Mouse (Mus musculus): ENCODE data around the gene Sgcg. TPM values are rescaled to one million over a fixed set of nuclear protein-coding genes. Genes with fewer than 3 reads are reported as not detected.

Gene Sgcg
- total and polyA plus RNA-seq, 3 experiments = 105 to 235 (median 181) TPM

GRCm38 (mm10) chr14:61229763-61230162 lies 28.5 kb downstream of the Sgcg start:
- TF ChIP-seq EP300 (IDR thresholded peaks at IDR 0.05; ENCODE audit: insufficient read depth, low read depth, low read length) (no peak), CTCF (IDR thresholded peaks at IDR 0.05) (no peak), POLR2A (IDR thresholded peaks at IDR 0.05; ENCODE audit: insufficient read depth, low read depth, low read length) (no peak)
- 75% methylated on average over 5 of the region's 5 CpGs for whole genome bisulfite sequencing
- Histone ChIP-seq H3K27ac (no peak overlapping the region), H3K9ac (ENCODE audit: low read depth, low read length) (no peak overlapping the region), H3K36me3 (ENCODE audit: control insufficient read depth, insufficient read depth, low read length) (no peaks in the 10 kb centered on the region), H3K4me1 (ENCODE audit: control insufficient read depth, insufficient read depth, low read length) (no peaks in the 10 kb centered on the region), H3K4me3 (no peak overlapping the region), H3K27me3 (ENCODE audit: control insufficient read depth, insufficient read depth, low read length) (no peaks in the 10 kb centered on the region), H3K79me2 (replicated peaks; ENCODE audit: control insufficient read depth, insufficient read depth, low read length) (no peaks in the 10 kb centered on the region)
- no peak for DNase-seq
- intact Hi-C loops (cut with DNase I) = no loop called here

- no peak overlapping the region for H3K9ac ChIP-seq (ENCODE audit: low read depth, low read length)
- no peaks in the 10 kb centered on the region for H3K27me3 ChIP-seq (ENCODE audit: control insufficient read depth, insufficient read depth, low read length)
- WGBS = 50% methylated on average over 1 of the region's 1 CpGs
- DNase-seq = no peak
- H3K4me1 ChIP-seq (ENCODE audit: control insufficient read depth, insufficient read depth, low read length) = no peaks in the 10 kb centered on the region
- TF ChIP-seq EP300 (IDR thresholded peaks at IDR 0.05; ENCODE audit: insufficient read depth, low read depth, low read length) = no peak
- TF ChIP-seq POLR2A (IDR thresholded peaks at IDR 0.05; ENCODE audit: insufficient read depth, low read depth, low read length) = no peak
- H3K4me3 ChIP-seq = no peak overlapping the region
- no peak overlapping the region for H3K27ac ChIP-seq
- no peaks in the 10 kb centered on the region for H3K36me3 ChIP-seq (ENCODE audit: control insufficient read depth, insufficient read depth, low read length)
- intact Hi-C loops (cut with DNase I) = no loop called here
- no peaks in the 10 kb centered on the region for H3K79me2 ChIP-seq (replicated peaks; ENCODE audit: control insufficient read depth, insufficient read depth, low read length)
These were observed 32.1 kb downstream of the Sgcg start for GRCm38 (mm10) chr14:61226151-61226550.

GRCm38 (mm10) chr14:61224387-61225077 lies 33.8 kb downstream of the Sgcg start:
- no peaks in the 10 kb centered on the region for H3K4me1 ChIP-seq (ENCODE audit: control insufficient read depth, insufficient read depth, low read length)
- no peaks in the 10 kb centered on the region for H3K36me3 ChIP-seq (ENCODE audit: control insufficient read depth, insufficient read depth, low read length)
- H3K9ac ChIP-seq (ENCODE audit: low read depth, low read length) = no peak overlapping the region
- H3K79me2 ChIP-seq (replicated peaks; ENCODE audit: control insufficient read depth, insufficient read depth, low read length) = no peaks in the 10 kb centered on the region
- no peak overlapping the region for H3K4me3 ChIP-seq
- 66% methylated on average over 5 of the region's 5 CpGs for WGBS
- no peak for DNase-seq
- H3K27me3 ChIP-seq (ENCODE audit: control insufficient read depth, insufficient read depth, low read length) = no peaks in the 10 kb centered on the region
- no peak overlapping the region for H3K27ac ChIP-seq
- no peak for TF ChIP-seq EP300 (IDR thresholded peaks at IDR 0.05; ENCODE audit: insufficient read depth, low read depth, low read length)
- no peak for TF ChIP-seq POLR2A (IDR thresholded peaks at IDR 0.05; ENCODE audit: insufficient read depth, low read depth, low read length)
- no peak for TF ChIP-seq CTCF (IDR thresholded peaks at IDR 0.05)
- intact Hi-C loops (cut with DNase I) = no loop called here

DNA sequence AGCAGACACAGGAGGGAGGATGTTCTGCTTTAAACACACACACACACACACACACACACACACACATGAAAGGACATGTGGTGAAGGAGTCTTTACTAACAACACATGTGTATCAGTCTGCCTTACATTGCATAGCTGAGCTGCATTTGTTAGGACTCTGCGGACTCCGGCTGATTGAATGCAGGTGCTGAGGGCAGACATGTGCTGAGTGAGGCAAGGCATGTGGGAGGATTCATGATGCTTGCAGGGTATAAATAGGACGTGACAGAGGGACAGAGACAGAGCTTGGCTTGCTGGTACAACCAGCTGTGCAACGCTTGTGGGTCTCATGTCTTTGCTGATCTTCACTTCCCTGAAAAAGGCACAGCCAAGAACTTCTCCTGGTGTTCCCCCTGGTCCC lies 34.5 kb downstream of the Sgcg start:
- no peak for DNase-seq
- H3K36me3 ChIP-seq (ENCODE audit: control insufficient read depth, insufficient read depth, low read length) = no peaks in the 10 kb centered on the region
- TF ChIP-seq EP300 (IDR thresholded peaks at IDR 0.05; ENCODE audit: insufficient read depth, low read depth, low read length) = no peak
- no peak for TF ChIP-seq CTCF (IDR thresholded peaks at IDR 0.05)
- no peak for TF ChIP-seq POLR2A (IDR thresholded peaks at IDR 0.05; ENCODE audit: insufficient read depth, low read depth, low read length)
- H3K27me3 ChIP-seq (ENCODE audit: control insufficient read depth, insufficient read depth, low read length) = no peaks in the 10 kb centered on the region
- no peak overlapping the region for H3K4me3 ChIP-seq
- no peak overlapping the region for H3K9ac ChIP-seq (ENCODE audit: low read depth, low read length)
- H3K27ac ChIP-seq = no peak overlapping the region
- H3K79me2 ChIP-seq (replicated peaks; ENCODE audit: control insufficient read depth, insufficient read depth, low read length) = no peaks in the 10 kb centered on the region
- no peaks in the 10 kb centered on the region for H3K4me1 ChIP-seq (ENCODE audit: control insufficient read depth, insufficient read depth, low read length)
- 47% methylated on average over 4 of the region's 4 CpGs for WGBS
- intact Hi-C loops (cut with DNase I) = no loop called here

GRCm38 (mm10) chr14:61222506-61222905 lies 35.8 kb downstream of the Sgcg start:
- Histone ChIP-seq H3K79me2 (replicated peaks; ENCODE audit: control insufficient read depth, insufficient read depth, low read length) (no peaks in the 10 kb centered on the region), H3K9ac (ENCODE audit: low read depth, low read length) (no peak overlapping the region), H3K27me3 (ENCODE audit: control insufficient read depth, insufficient read depth, low read length) (no peaks in the 10 kb centered on the region), H3K27ac (no peak overlapping the region), H3K36me3 (ENCODE audit: control insufficient read depth, insufficient read depth, low read length) (no peaks in the 10 kb centered on the region), H3K4me3 (no peak overlapping the region), H3K4me1 (ENCODE audit: control insufficient read depth, insufficient read depth, low read length) (no peaks in the 10 kb centered on the region)
- TF ChIP-seq POLR2A (IDR thresholded peaks at IDR 0.05; ENCODE audit: insufficient read depth, low read depth, low read length) (no peak), CTCF (IDR thresholded peaks at IDR 0.05) (no peak), EP300 (IDR thresholded peaks at IDR 0.05; ENCODE audit: insufficient read depth, low read depth, low read length) (no peak)
- intact Hi-C loops (cut with DNase I) = no loop called here
- DNase-seq = no peak
- WGBS = 66% methylated on average over 6 of the region's 6 CpGs

DNA sequence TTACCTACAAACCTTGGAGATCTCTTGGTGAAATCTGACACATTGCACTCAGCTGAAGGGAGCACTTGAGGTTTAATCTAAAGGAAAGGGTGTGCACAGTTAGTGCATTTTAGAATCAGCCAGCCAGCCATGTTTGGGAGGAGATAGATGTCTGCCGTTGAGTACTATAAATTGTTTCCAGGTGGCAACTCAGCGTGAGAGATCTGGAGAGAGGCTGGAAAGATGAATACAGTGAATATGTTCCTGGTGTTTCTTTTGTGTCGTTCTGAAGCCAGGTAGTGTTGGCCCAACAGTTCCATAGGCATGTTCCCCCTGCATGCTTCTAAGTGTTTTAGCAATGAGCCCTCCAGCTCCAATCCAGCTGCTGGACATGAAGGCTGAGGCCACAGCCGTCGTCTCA lies 37.1 kb downstream of the Sgcg start:
- H3K4me3 ChIP-seq = no peak overlapping the region
- no peaks in the 10 kb centered on the region for H3K79me2 ChIP-seq (replicated peaks; ENCODE audit: control insufficient read depth, insufficient read depth, low read length)
- no peaks in the 10 kb centered on the region for H3K27me3 ChIP-seq (ENCODE audit: control insufficient read depth, insufficient read depth, low read length)
- intact Hi-C loops (cut with DNase I) = no loop called here
- no peak overlapping the region for H3K27ac ChIP-seq
- H3K36me3 ChIP-seq (ENCODE audit: control insufficient read depth, insufficient read depth, low read length) = no peaks in the 10 kb centered on the region
- DNase-seq = no peak
- H3K4me1 ChIP-seq (ENCODE audit: control insufficient read depth, insufficient read depth, low read length) = no peaks in the 10 kb centered on the region
- H3K9ac ChIP-seq (ENCODE audit: low read depth, low read length) = no peak overlapping the region
- no peak for TF ChIP-seq CTCF (IDR thresholded peaks at IDR 0.05)
- WGBS = 74% methylated on average over 5 of the region's 5 CpGs
